Mouse (Mus musculus): ENCODE measurements around the gene Mrpl51.

The Mrpl51 gene

DNA sequence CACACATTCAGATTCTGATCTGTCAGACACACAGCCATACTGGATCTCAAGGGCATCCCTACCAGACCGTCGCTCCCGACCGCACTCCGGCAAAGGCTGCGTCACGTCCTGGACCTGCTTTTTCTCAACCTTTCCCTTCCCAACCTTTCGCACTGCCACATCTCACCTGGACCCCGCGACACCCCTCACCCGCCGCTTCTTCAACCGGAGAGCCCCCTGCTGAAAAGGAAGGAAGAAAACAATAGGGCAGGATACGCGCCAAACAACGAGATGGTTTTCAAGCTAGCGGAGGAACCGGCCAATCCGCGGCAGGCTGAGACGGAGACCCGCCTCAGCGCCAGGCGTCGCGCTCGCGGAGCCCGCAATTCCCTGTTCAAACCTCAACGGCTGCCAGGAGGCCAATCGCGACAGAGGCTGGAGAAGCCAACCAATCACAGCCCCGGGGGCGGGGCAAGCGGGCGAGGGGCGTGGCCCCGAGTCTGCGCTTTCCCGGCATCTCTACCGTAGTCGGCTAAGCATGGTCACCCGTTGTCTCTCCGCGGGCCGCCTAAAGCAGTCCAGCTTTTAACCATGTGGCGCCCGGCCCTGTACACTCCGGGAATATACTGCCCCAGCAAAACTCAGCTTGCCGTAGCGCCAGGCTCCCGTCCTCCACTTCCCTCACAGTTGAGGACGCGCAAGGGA, at the start of gene Mrpl51, which contains the start of gene Ncapd2:
Gene Mrpl51, plus strand, starts transcription at position 470 of the 684 bp plus-strand sequence.
Gene Ncapd2, minus strand, starts transcription at position 370 of the 684 bp plus-strand sequence.
- peak; percentile 98 for DNase-seq (ENCODE audit: extremely low spot score, low spot score)

- no peak for DNase-seq (ENCODE audit: extremely low spot score, low spot score)
Observed at GRCm38 (mm10) chr6:125142436-125142835, 49.2 kb upstream of the Mrpl51 start.

- no peak for DNase-seq (ENCODE audit: extremely low spot score, low spot score)
Observed at GRCm38 (mm10) chr6:125143128-125143527, 48.5 kb upstream of the Mrpl51 start.

- no peak for DNase-seq (ENCODE audit: extremely low spot score, low spot score)
Observed at GRCm38 (mm10) chr6:125143904-125144303, 47.7 kb upstream of the Mrpl51 start.

GRCm38 (mm10) chr6:125145001-125145400, 46.6 kb upstream of the Mrpl51 start, which contains the start of gene Iffo1:
Gene Iffo1 (plus strand): TSS chr6:125145241.
- peak; percentile 90 for DNase-seq (ENCODE audit: extremely low spot score, low spot score)

DNA sequence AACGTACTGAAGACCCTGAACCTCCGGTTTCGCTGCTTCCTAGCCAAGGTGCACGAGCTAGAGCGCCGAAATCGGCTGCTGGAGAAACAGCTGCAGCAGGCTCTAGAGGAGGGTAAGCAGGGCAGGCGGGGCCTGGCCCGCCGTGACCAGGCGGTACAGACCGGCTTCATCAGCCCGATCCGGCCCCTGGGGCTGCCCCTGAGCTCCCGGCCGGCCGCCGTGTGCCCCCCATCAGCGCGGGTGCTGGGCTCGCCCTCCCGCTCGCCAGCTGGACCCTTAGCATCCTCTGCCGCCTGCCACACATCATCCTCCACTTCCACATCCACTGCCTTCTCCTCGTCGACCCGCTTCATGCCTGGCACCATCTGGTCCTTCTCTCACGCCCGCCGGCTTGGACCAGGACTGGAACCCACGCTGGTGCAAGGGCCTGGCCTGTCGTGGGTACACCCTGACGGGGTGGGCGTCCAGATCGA, 46.1 kb upstream of the Mrpl51 start:
- no peak for DNase-seq (ENCODE audit: extremely low spot score, low spot score)

DNA sequence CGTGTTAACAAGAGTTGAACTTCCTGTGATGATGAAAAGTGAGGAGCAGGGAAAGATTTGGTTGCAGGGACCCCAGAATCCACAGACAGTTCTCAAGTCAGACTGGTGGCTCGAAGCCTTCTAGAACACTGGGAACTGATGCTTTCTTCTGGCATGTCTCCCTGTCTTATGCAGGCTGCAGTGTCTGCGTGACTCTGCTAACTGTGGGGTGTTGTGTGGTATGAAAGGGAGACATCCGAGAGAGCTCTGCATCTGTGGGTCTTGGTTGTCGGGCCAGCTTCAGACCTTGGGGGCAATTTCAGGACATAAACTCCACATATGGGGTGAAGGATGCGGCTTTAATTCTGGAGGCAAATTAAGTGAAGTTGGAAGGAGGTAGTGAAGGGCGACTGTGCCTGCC, 45.5 kb upstream of the Mrpl51 start:
- DNase-seq (ENCODE audit: extremely low spot score, low spot score), result no peak

- no peak for DNase-seq (ENCODE audit: extremely low spot score, low spot score)
Observed at GRCm38 (mm10) chr6:125146797-125147196, 44.8 kb upstream of the Mrpl51 start.

GRCm38 (mm10) chr6:125147329-125147728, 44.3 kb upstream of the Mrpl51 start:
- DNase-seq (ENCODE audit: extremely low spot score, low spot score), result no peak

DNA sequence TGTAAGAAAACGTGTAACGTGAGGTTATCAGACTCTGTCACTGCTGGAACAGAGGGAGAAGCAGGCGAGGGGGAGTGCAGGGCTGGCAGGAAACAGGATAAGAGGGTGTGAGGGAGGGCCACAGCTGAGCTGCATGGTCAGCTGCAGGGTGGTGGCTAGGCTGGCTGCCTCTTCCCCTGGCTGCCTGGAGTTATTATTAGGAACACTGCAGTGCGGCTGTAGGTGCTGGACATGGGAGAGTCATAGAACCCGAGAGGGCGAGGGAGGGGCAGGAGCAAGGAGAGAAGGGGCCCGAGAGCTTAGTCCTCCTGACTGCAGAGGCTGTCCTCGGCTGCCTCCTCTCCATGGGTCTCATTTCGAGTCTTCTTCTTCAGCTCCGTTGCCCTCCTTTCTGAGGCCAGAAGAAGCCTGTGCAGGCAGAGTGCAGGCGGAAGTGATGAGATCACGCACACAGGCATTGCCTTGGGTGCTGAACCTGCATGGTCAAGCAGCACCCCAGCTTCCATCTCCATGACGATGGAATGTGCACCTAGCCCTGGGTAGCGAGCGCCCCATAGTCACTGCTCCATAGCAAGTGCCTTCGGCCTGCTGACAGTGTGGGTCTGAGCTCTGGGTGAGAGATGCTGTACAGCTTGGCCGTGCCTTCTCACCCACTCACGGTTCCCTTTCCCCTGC, 43.2 kb upstream of the Mrpl51 start:
- DNase-seq (ENCODE audit: extremely low spot score, low spot score), result no peak

GRCm38 (mm10) chr6:125148926-125149568, 42.6 kb upstream of the Mrpl51 start:
- no peak for DNase-seq (ENCODE audit: extremely low spot score, low spot score)

GRCm38 (mm10) chr6:125149569-125149950, 42.0 kb upstream of the Mrpl51 start:
- DNase-seq (ENCODE audit: extremely low spot score, low spot score), result no peak

- no peak for DNase-seq (ENCODE audit: extremely low spot score, low spot score)
Observed at GRCm38 (mm10) chr6:125152212-125153017, 39.2 kb upstream of the Mrpl51 start.

- no peak for DNase-seq (ENCODE audit: extremely low spot score, low spot score)
Observed at GRCm38 (mm10) chr6:125153018-125153389, 38.6 kb upstream of the Mrpl51 start.

DNA sequence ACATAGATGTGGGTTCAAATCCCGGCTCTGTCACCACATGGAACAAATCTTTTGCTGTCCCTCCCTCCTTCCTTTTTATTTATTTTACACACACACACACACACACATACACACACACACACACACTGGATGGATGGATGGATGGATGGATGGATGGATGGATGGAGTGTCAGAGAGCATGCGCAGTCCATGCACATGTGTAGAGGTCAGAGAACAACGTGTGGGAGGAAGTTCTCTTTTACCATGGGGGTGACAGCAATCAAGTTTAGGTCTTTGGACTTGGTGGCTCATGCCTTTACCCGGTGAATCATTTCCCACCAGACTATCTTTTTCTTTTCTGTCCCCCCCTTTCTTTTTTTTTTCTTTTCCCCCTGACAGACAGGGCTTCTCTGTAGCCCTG, 37.9 kb upstream of the Mrpl51 start:
- no peak for DNase-seq (ENCODE audit: extremely low spot score, low spot score)

DNA sequence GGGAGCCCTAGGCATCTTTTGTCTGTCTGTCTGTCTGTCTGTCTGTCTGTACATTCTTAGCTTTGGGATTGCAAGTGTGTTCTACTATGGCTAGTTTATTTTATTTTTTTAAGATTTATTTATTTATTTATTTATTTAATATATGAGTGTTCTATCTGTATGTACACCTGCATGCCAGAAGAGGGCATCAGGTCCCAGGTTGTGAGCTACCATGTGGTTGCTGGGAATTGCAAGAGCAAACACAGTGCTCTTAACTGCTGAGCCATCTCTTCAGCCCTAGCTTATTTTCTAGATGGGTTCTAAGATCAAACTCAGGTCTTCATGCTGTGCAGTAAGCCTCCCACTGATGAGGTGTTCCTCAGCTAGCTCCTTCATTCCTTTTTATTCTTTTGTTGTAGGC, 37.1 kb upstream of the Mrpl51 start:
- DNase-seq (ENCODE audit: extremely low spot score, low spot score), result no peak

DNA sequence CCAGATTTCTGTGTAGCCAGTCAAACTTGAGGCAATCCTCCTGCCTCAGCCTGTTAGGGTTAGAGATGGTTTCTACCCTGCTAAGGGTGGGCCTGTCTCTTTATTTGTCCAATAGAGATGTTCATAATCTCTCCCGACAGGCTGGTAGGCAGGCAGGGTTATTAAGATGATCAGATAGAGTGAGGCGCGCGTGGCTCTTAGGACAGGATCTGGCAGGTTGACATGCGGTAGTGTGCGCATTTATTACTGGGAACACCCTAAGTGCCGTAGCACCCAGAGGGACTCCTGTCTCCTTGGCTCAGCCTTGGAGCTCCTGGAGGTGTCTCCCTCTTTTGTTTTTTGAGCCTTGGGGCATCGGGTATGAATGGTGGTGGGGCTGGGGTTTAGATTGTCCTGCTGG, 36.3 kb upstream of the Mrpl51 start:
- DNase-seq (ENCODE audit: extremely low spot score, low spot score), result no peak

DNA sequence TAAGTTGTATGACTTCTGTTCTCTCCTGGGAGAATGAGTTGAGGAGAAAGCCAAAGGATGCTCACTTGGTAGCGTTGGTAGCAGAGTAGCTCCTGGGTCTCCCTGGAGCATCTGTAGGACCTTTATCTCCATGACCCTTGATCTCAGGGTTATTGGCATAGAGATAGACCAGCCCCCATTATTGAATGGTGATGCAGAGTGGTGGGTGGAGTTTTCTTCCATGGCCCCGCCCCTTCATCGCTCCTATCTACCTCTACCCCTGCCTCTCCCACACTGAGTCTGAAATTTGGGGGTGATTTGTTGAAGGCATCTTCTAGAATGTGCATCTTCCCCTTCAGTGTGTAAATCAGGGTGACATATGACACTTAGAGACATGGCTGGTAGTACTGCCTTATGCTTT, 35.1 kb upstream of the Mrpl51 start:
- DNase-seq (ENCODE audit: extremely low spot score, low spot score), result no peak

GRCm38 (mm10) chr6:125156903-125157614, 34.5 kb upstream of the Mrpl51 start:
- DNase-seq (ENCODE audit: extremely low spot score, low spot score), result peak; percentile 71

DNA sequence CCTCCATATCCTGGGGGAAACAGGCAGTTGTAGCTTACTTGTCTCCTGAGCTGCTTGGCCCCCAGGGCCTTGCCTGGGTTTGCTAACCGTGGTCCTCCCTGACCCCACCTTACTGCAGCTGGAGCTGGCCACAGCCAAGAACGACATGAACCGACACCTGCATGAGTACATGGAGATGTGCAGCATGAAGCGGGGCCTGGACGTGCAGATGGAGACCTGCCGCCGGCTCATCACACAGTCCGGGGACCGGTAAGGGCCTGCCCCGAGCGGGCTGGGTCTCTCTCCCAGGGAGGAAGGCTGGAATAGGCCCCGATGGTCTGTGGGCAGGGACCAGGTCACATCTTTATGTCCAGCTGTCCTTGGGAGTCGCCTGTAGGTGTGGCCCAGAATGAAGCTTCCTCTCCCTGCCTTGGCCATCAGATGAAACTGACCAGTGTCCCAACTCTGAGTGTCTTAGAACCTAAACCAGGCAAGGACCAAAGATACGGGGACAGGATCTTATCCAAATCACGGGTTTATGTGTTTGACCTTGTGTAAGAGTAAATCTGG, 32.6 kb upstream of the Mrpl51 start:
- no peak for DNase-seq (ENCODE audit: extremely low spot score, low spot score)
